Mouse (Mus musculus) hindbrain, embryonic 14.5 days (tissue): Measurements from ENCODE around the gene Dazap2. TPM values are rescaled to one million over a fixed set of nuclear protein-coding genes. Genes with fewer than 3 reads are reported as not detected.

Experiments used
- ATAC-seq: fragments of 200-750 bp; cut with Nextera tagmentation; 2 replicates; pipeline ENCODE4 v1.8.0; 2017; ENCODE audit warnings: moderate number of reproducible peaks, mild to moderate bottlenecking, moderate TSS enrichment, moderate library complexity; ENCODE audit not compliant: low FRiP score
- DNase-seq: peaks from one replicate; pipeline ENCODE4 v3.0.0-alpha.2; 2015; ENCODE audit warnings: low spot score
- H3K27ac ChIP-seq: fragments of 300-500 bp; sonication (generic); 2 replicates; pipeline ENCODE4 v1.5.1; 2014; ENCODE audit warnings: mild to moderate bottlenecking, moderate library complexity
- H3K27me3 ChIP-seq: fragments of 300-500 bp; sonication (generic); 2 replicates; pipeline ENCODE4 v1.6.1; 2014; ENCODE audit warnings: mild to moderate bottlenecking, low read length, mixed read lengths; ENCODE audit not compliant: control insufficient read depth, insufficient read depth
- H3K36me3 ChIP-seq: fragments of 300-500 bp; sonication (generic); replicated peaks from 2 replicates; pipeline ENCODE4 v1.6.1; 2014; ENCODE audit not compliant: control insufficient read depth, insufficient read depth
- H3K4me1 ChIP-seq: fragments of 300-500 bp; sonication (generic); replicated peaks from 2 replicates; pipeline ENCODE4 v1.6.1; 2014; ENCODE audit warnings: antibody characterized with exemption, low read length, mixed read lengths; ENCODE audit not compliant: control insufficient read depth, insufficient read depth
- H3K4me2 ChIP-seq: fragments of 300-500 bp; sonication (generic); replicated peaks from 2 replicates; pipeline ENCODE4 v1.6.1; 2014; ENCODE audit warnings: mild to moderate bottlenecking, moderate library complexity
- H3K4me3 ChIP-seq: fragments of 300-500 bp; sonication (generic); replicated peaks from 2 replicates; pipeline ENCODE4 v1.5.1; 2014; ENCODE audit warnings: mild to moderate bottlenecking, low read length
- H3K9ac ChIP-seq: fragments of 300-500 bp; sonication (generic); 2 replicates; pipeline ENCODE4 v1.6.1; 2014
- H3K9me3 ChIP-seq: fragments of 300-500 bp; sonication (generic); 2 replicates; pipeline ENCODE4 v1.6.1; 2016; ENCODE audit warnings: low read length; ENCODE audit not compliant: control insufficient read depth
- WGBS: fragments of 180-500 bp; shearing (Covaris S2); extraction: QIAGEN DNeasy Blood & Tissue Kit; methylation state at CpG from one replicate; pipeline ENCODE4 v1.1.7; 2014; 5-methylcytosine and 5-hydroxymethylcytosine counted together
- microRNA-seq: library from miRNA; unstranded; fragments of <30 nt; microRNA quantifications from one replicate; pipeline ENCODE4, GENCODE M21; 2016
- polyA plus RNA-seq: library from polyadenylated mRNA; unstranded; fragments of >200 nt; fragmentation: Nextera tagmentation; extraction: Ambion mirVana; gene quantifications from 2 replicates; pipeline ENCODE4 v1.2.1, GENCODE M21; 2014

Dazap2 gene
- polyA plus RNA-seq, 1 experiment from 2014 or later = 140 TPM

- no peak overlapping the region for H3K9ac ChIP-seq
- no peak for DNase-seq
- no peaks in the 10 kb centered on the region for H3K9me3 ChIP-seq
- H3K4me3 ChIP-seq = no peak overlapping the region
- no peaks in the 10 kb centered on the region for H3K27me3 ChIP-seq
- no peaks in the 10 kb centered on the region for H3K36me3 ChIP-seq
- no peaks in the 10 kb centered on the region for H3K4me1 ChIP-seq
- H3K27ac ChIP-seq = no peak overlapping the region
- H3K4me2 ChIP-seq = no peak overlapping the region
- WGBS = 46% methylated on average over 9 of the region's 9 CpGs
- ATAC-seq = no peak
Observed at GRCm38 (mm10) chr15:100665411-100666218, 50.5 kb downstream of the Dazap2 start.

DNA sequence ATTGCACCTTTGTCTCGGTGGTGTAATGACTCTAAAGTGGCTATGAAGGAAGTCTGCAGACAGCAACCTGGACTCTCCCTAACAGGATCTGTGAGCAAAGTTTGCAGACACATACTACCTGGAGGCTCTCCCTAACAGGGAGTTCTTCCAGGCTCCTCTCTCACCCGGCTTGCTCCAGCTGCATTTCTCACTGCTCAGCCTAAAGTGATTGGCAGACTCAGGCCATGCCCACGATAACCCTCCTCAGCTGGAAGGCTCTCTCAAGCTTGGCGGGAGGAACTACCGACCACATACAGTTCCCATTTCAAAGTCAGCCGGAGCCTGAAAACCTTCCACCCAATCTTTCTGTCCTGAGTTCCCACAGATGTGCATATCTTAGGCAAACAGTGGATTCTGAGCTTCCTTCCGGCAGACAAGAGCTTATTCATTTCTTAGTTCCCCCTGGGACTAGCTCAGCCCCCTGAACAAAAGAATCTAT, 51.1 kb downstream of the Dazap2 start:
- H3K4me2 ChIP-seq = no peak overlapping the region

GRCm38 (mm10) chr15:100666851-100667250, 51.7 kb downstream of the Dazap2 start:
- Histone ChIP-seq H3K4me1 (no peaks in the 10 kb centered on the region), H3K36me3 (no peaks in the 10 kb centered on the region), H3K4me2 (no peak overlapping the region), H3K4me3 (no peak overlapping the region), H3K9ac (no peak overlapping the region), H3K27me3 (no peaks in the 10 kb centered on the region), H3K9me3 (no peaks in the 10 kb centered on the region), H3K27ac (no peak overlapping the region)
- ATAC-seq = no peak
- 37% methylated on average over 12 of the region's 12 CpGs for WGBS
- DNase-seq = no peak

More for the DNA sequence above, 51.1 kb downstream of the Dazap2 start:
- no peak for ATAC-seq
- Histone ChIP-seq H3K4me1 (no peaks in the 10 kb centered on the region), H3K9me3 (no peaks in the 10 kb centered on the region), H3K27me3 (no peaks in the 10 kb centered on the region), H3K9ac (no peak overlapping the region), H3K36me3 (no peaks in the 10 kb centered on the region), H3K27ac (no peak overlapping the region), H3K4me3 (no peak overlapping the region)
- DNase-seq = no peak
- 8% methylated on average over 7 of the region's 7 CpGs for WGBS

GRCm38 (mm10) chr15:100667420-100667819, 52.3 kb downstream of the Dazap2 start:
- Histone ChIP-seq H3K4me1 (no peaks in the 10 kb centered on the region), H3K9ac (no peak overlapping the region), H3K27ac (no peak overlapping the region), H3K4me3 (no peak overlapping the region), H3K27me3 (no peaks in the 10 kb centered on the region), H3K9me3 (no peaks in the 10 kb centered on the region), H3K4me2 (no peak overlapping the region), H3K36me3 (no peaks in the 10 kb centered on the region)
- WGBS = 65% methylated on average over 6 of the region's 6 CpGs
- no peak for DNase-seq
- ATAC-seq = no peak

GRCm38 (mm10) chr15:100667871-100668545, 52.9 kb downstream of the Dazap2 start:
- Histone ChIP-seq H3K9ac (no peak overlapping the region), H3K36me3 (no peaks in the 10 kb centered on the region), H3K4me3 (no peak overlapping the region), H3K4me2 (no peak overlapping the region), H3K27me3 (no peaks in the 10 kb centered on the region), H3K27ac (no peak overlapping the region), H3K9me3 (no peaks in the 10 kb centered on the region), H3K4me1 (no peaks in the 10 kb centered on the region)
- no peak for ATAC-seq
- 91% methylated on average over 5 of the region's 5 CpGs for WGBS
- DNase-seq = no peak

DNA sequence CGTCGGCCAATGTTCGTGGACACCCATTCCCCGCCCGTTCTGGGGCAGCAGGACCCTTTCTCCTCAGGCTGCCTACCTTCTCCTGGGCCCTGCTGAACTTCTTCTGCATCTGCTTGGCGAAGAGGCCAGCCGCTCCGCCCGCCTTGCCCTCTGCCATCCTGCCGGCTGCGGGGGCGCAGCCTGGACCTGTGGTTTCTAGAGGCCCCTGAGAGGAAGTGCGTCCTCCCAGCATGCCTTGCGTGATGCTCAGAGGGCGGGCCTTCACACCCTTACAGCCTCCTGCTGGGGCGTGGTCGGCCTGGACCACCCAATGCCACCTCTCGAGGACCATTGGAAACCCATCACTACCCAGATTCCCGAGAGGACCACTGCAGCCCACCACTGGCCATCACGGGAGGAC, 54.2 kb downstream of the Dazap2 start, which contains the start of gene Bin2:
TSS of gene Bin2 (minus strand) at position 217 of the 400 bp plus-strand sequence.
- H3K4me3 ChIP-seq = no peak within 1 kb of the TSS
- H3K27ac ChIP-seq = no peak within 1 kb of the TSS
- H3K9me3 ChIP-seq = no peaks in the 10 kb centered on the region
- no peak within 1 kb of the TSS for H3K9ac ChIP-seq
- DNase-seq = no peak
- ATAC-seq = no peak
- no peaks in the 10 kb centered on the region for H3K4me1 ChIP-seq
- WGBS = 89% methylated on average over 19 of the region's 20 CpGs
- no peaks in the 10 kb centered on the region for H3K27me3 ChIP-seq
- H3K36me3 ChIP-seq = no peaks in the 10 kb centered on the region
- H3K4me2 ChIP-seq = no peak within 1 kb of the TSS

DNA sequence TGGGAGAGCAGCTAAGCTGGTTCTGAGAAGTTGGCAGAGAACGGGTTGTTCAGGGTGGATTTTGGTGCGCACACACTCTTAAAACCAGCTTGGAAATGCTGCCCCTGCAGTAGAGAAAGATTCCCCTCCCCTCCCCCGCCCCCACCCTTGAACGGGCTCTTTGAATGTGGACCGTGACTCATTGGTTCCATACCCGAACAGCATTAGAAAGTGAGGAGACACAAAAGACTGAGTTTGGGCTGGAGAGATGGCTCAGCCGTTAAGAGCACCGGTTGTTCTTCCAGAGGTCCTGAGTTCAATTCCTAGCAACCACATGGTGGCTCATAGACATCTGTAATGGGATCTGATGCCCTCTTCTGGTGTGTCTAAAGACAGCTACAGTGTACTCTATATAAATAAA, 54.9 kb downstream of the Dazap2 start:
- H3K9ac ChIP-seq = no peak overlapping the region

More for the DNA sequence above, 54.9 kb downstream of the Dazap2 start:
- no peaks in the 10 kb centered on the region for H3K27me3 ChIP-seq
- 68% methylated on average over 8 of the region's 8 CpGs for WGBS
- H3K36me3 ChIP-seq = no peaks in the 10 kb centered on the region
- no peak for DNase-seq
- H3K27ac ChIP-seq = no peak overlapping the region
- H3K4me3 ChIP-seq = no peak overlapping the region
- H3K4me1 ChIP-seq = no peaks in the 10 kb centered on the region
- no peak for ATAC-seq
- H3K9me3 ChIP-seq = no peaks in the 10 kb centered on the region
- no peak overlapping the region for H3K4me2 ChIP-seq

Small RNA genes within 50 kb of the gene (microRNA-seq; reads per million reads assigned to microRNA genes)
- not detected for gene Mir6961

Other genes starting within 250 kb of the Dazap2 start
- 0.13 and 0.15 TPM in 2 replicates for gene Gm5475, start 193.2 kb upstream of the Dazap2 start, polyA plus RNA-seq
- 18.5 and 18.6 TPM in 2 replicates for gene Slc11a2, start 190.3 kb upstream of the Dazap2 start, polyA plus RNA-seq
- gene Letmd1, start 146.3 kb upstream of the Dazap2 start, polyA plus RNA-seq = 49.8 and 52.1 TPM in 2 replicates
- 43.1 and 46.1 TPM in 2 replicates for gene Csrnp2, start 119.9 kb upstream of the Dazap2 start, polyA plus RNA-seq
- gene Tfcp2, start 63.3 kb upstream of the Dazap2 start, polyA plus RNA-seq = 28.7 and 33.3 TPM in 2 replicates
- gene Pou6f1, start 15.4 kb upstream of the Dazap2 start, polyA plus RNA-seq = 41.7 and 43.3 TPM in 2 replicates
- gene Smagp, start 21.6 kb downstream of the Dazap2 start, polyA plus RNA-seq = 3.0 and 5.0 TPM in 2 replicates
- gene Bin2, start 54.2 kb downstream of the Dazap2 start, polyA plus RNA-seq = 1.1 and 2.2 TPM in 2 replicates
- gene Cela1, start 72.6 kb downstream of the Dazap2 start, polyA plus RNA-seq = 1.0 and 1.4 TPM in 2 replicates
- 0.16 TPM in 2 replicates for gene Galnt6, start 114.0 kb downstream of the Dazap2 start, polyA plus RNA-seq
- 23.6 and 24.0 TPM in 2 replicates for gene Slc4a8, start 146.4 kb downstream of the Dazap2 start, polyA plus RNA-seq